8 mouse cellular contexts compared by ENCODE assay signal in genomic region chr6:66896921-66897645, GRCm38 (mm10). TPM values are rescaled to one million over a fixed set of nuclear protein-coding genes. Genes with fewer than 3 reads are reported as not detected.
DNase-seq lines count a peak whose midpoint lies in the region; ATAC-seq and TF ChIP-seq lines count a peak whose summit lies in the region.

No protein-coding gene starts in this region.

- ATAC-seq in forebrain, embryonic 13.5 days: no peak
- peak; percentile 52 for ATAC-seq in hindbrain, embryonic 16.5 days
- peak; percentile 37 for ATAC-seq in midbrain, embryonic 16.5 days

- no peak for TF ChIP-seq CTCF in liver, adult 2 months (IDR thresholded peaks at IDR 0.05; ENCODE audit: low read depth, low read length)

- peak overlapping the region; percentile 92 for H3K4me2 ChIP-seq in forebrain, embryonic 13.5 days
- peak overlapping the region; percentile 70 for H3K4me2 ChIP-seq in hindbrain, embryonic 16.5 days (ENCODE audit: low read length)
- H3K4me2 ChIP-seq in midbrain, embryonic 16.5 days (ENCODE audit: low read length): peak overlapping the region; percentile 92

- peak overlapping the region; percentile 76 for H3K4me3 ChIP-seq in forebrain, embryonic 13.5 days
- peak overlapping the region; percentile 61 for H3K4me3 ChIP-seq in hindbrain, embryonic 16.5 days (ENCODE audit: low read length)
- peak overlapping the region; percentile 75 for H3K4me3 ChIP-seq in liver, adult 2 months (ENCODE audit: insufficient read depth, low read depth, low read length)
- H3K4me3 ChIP-seq in midbrain, embryonic 16.5 days (ENCODE audit: low read depth, low read length): peak overlapping the region; percentile 87

- no peaks in the 10 kb centered on the region for H3K27me3 ChIP-seq in forebrain, embryonic 13.5 days
- no peaks in the 10 kb centered on the region for H3K27me3 ChIP-seq in hindbrain, embryonic 16.5 days (replicated peaks; ENCODE audit: control insufficient read depth, insufficient read depth, low read length)
- no peaks in the 10 kb centered on the region for H3K27me3 ChIP-seq in liver, adult 2 months (ENCODE audit: control insufficient read depth, insufficient read depth, low read length)
- no peaks in the 10 kb centered on the region for H3K27me3 ChIP-seq in midbrain, embryonic 16.5 days (ENCODE audit: control insufficient read depth, insufficient read depth, low read depth, low read length)

- H3K27ac ChIP-seq in forebrain, embryonic 13.5 days: no peak overlapping the region
- H3K27ac ChIP-seq in hindbrain, embryonic 16.5 days (ENCODE audit: low read depth, low read length): peak overlapping the region; percentile 60; the same call in 1 of the 2 replicates
- peak overlapping the region; percentile 89 for H3K27ac ChIP-seq in liver, adult 2 months (replicated peaks; ENCODE audit: insufficient read depth, low read depth, low read length)
- H3K27ac ChIP-seq in midbrain, embryonic 16.5 days (ENCODE audit: low read length): peak overlapping the region; percentile 20; the same call in 1 of the 2 replicates

- H3K36me3 ChIP-seq in forebrain, embryonic 13.5 days (ENCODE audit: poor library complexity, severe bottlenecking): no peaks in the 10 kb centered on the region
- no peaks in the 10 kb centered on the region for H3K36me3 ChIP-seq in hindbrain, embryonic 16.5 days (ENCODE audit: control insufficient read depth, insufficient read depth, low read length)
- no peaks in the 10 kb centered on the region for H3K36me3 ChIP-seq in liver, adult 2 months (ENCODE audit: control insufficient read depth, insufficient read depth, low read length)
- no peaks in the 10 kb centered on the region for H3K36me3 ChIP-seq in midbrain, embryonic 16.5 days (ENCODE audit: control insufficient read depth, insufficient read depth, low read length)

- no peaks in the 10 kb centered on the region; the same call in 1 of the 2 replicates for H3K9me3 ChIP-seq in forebrain, embryonic 13.5 days (replicated peaks)
- H3K9me3 ChIP-seq in hindbrain, embryonic 16.5 days (ENCODE audit: control insufficient read depth, low read length): no peaks in the 10 kb centered on the region
- no peaks in the 10 kb centered on the region for H3K9me3 ChIP-seq in midbrain, embryonic 16.5 days (replicated peaks; ENCODE audit: control insufficient read depth, low read length, poor library complexity, severe bottlenecking)

- TF ChIP-seq POLR2A in liver, adult 2 months (IDR thresholded peaks at IDR 0.05; ENCODE audit: extremely low read depth, insufficient read depth, low read length): no peak

- peaks cover 13% of the 10 kb centered on the region for H3K4me1 ChIP-seq in forebrain, embryonic 13.5 days
- peaks cover 5% of the 10 kb centered on the region for H3K4me1 ChIP-seq in hindbrain, embryonic 16.5 days (ENCODE audit: control insufficient read depth, insufficient read depth, low read depth, low read length)
- H3K4me1 ChIP-seq in liver, adult 2 months (ENCODE audit: control insufficient read depth, insufficient read depth, low read length): peaks cover 4% of the 10 kb centered on the region
- no peaks in the 10 kb centered on the region for H3K4me1 ChIP-seq in midbrain, embryonic 16.5 days (ENCODE audit: control insufficient read depth, insufficient read depth, low read length)

- H3K9ac ChIP-seq in forebrain, embryonic 13.5 days: peak overlapping the region; percentile 76
- H3K9ac ChIP-seq in hindbrain, embryonic 16.5 days (ENCODE audit: low read depth, low read length): peak overlapping the region; percentile 71
- H3K9ac ChIP-seq in liver, adult 2 months (ENCODE audit: low read depth, low read length): peak overlapping the region; percentile 97
- peak overlapping the region; percentile 76 for H3K9ac ChIP-seq in midbrain, embryonic 16.5 days (ENCODE audit: low read depth, low read length)

- peak; percentile 10 for DNase-seq in ovary, postnatal 10 days (ENCODE audit: low spot score)
- DNase-seq in ovary, adult 18-20 months (ENCODE audit: low spot score): no peak
- DNase-seq in adrenal gland, postnatal 14 days: peak; percentile 61
- DNase-seq in liver, adult 2 months (ENCODE audit: extremely low read depth, low read depth, low spot score): peak; percentile 62
- DNase-seq in thymus, postnatal 4 days: peak; percentile 47

- peaks cover 7% of the 10 kb centered on the region; the same call in 1 of the 2 replicates for H3K79me2 ChIP-seq in liver, adult 2 months (ENCODE audit: control insufficient read depth, insufficient read depth, low read length)

- WGBS in forebrain, embryonic 13.5 days: 3% methylated on average over 25 of the region's 25 CpGs
- 1% methylated on average over 25 of the region's 25 CpGs for WGBS in hindbrain, embryonic 16.5 days
- under 1% methylated on average over 25 of the region's 25 CpGs for WGBS in liver, adult 2 months
- WGBS in midbrain, embryonic 16.5 days: 2% methylated on average over 25 of the region's 25 CpGs

RNA-seq across cellular contexts. Expression of gene Gng12, which starts 0.9 kb away (rescaled TPM):
- total RNA-seq in adrenal gland, postnatal 14 days (2021): 85.3 and 93.6 TPM in 2 replicates
- 21.7 and 22.4 TPM in 2 replicates for polyA plus RNA-seq in forebrain, embryonic 13.5 days (2015; fragmentation: Nextera tagmentation; extraction: Ambion mirVana)
- polyA plus RNA-seq in hindbrain, embryonic 16.5 days (2015; fragmentation: Nextera tagmentation; extraction: Ambion mirVana): 70.0 and 76.9 TPM in 2 replicates
- total RNA-seq in liver, adult 2 months (2014; rRNA removed): 24.4 and 28.7 TPM in 2 replicates
- 14.1 and 18.7 TPM in 2 replicates for polyA plus RNA-seq in liver, adult 2 months (2012; rRNA removed)
- polyA plus RNA-seq in midbrain, embryonic 16.5 days (2015; fragmentation: Nextera tagmentation; extraction: Ambion mirVana): 34.5 and 43.1 TPM in 2 replicates
